Mouse (Mus musculus) liver, adult (tissue): ENCODE measurements around the gene Wnt2b.

Source experiments
- GATA4 ChIP-seq: IDR thresholded peaks from 2 replicates; pipeline ENCODE4 v1.6.1; 2014; ENCODE audit warnings: mild to moderate bottlenecking, low read length; ENCODE audit not compliant: insufficient replicate concordance

The Wnt2b gene

GRCm38 (mm10) chr3:104961066-104962059, at the start of gene Wnt2b:
Wnt2b (minus strand) TSS chr3:104961921.
- TF ChIP-seq GATA4, result no peak

GRCm38 (mm10) chr3:105010681-105011339, 49.1 kb upstream of the Wnt2b start:
- no peak for TF ChIP-seq GATA4

- TF ChIP-seq GATA4, result no peak
These were observed 46.3 kb upstream of the Wnt2b start for GRCm38 (mm10) chr3:105008070-105008469.

GRCm38 (mm10) chr3:105006101-105006500, 44.4 kb upstream of the Wnt2b start:
- no peak for TF ChIP-seq GATA4

- no peak for TF ChIP-seq GATA4
These were observed 43.9 kb upstream of the Wnt2b start for GRCm38 (mm10) chr3:105005561-105006065.

- no peak for TF ChIP-seq GATA4
These were observed 43.3 kb upstream of the Wnt2b start for GRCm38 (mm10) chr3:105005011-105005410.

- TF ChIP-seq GATA4, result no peak
These were observed 42.3 kb upstream of the Wnt2b start for GRCm38 (mm10) chr3:105003960-105004463.

- no peak for TF ChIP-seq GATA4
These were observed 39.7 kb upstream of the Wnt2b start for GRCm38 (mm10) chr3:105001374-105001773.

GRCm38 (mm10) chr3:105000561-105000960, 38.8 kb upstream of the Wnt2b start:
- no peak for TF ChIP-seq GATA4

- peak; percentile 61; the same call in 1 of the 2 replicates for TF ChIP-seq GATA4
These were observed 35.8 kb upstream of the Wnt2b start for GRCm38 (mm10) chr3:104997563-104997962.

GRCm38 (mm10) chr3:104995707-104996106, 34.0 kb upstream of the Wnt2b start:
- no peak for TF ChIP-seq GATA4

- TF ChIP-seq GATA4, result no peak
These were observed 32.7 kb upstream of the Wnt2b start for GRCm38 (mm10) chr3:104994415-104994841.

- TF ChIP-seq GATA4, result no peak
These were observed 32.1 kb upstream of the Wnt2b start for GRCm38 (mm10) chr3:104993800-104994199.

- TF ChIP-seq GATA4, result no peak
These were observed 31.1 kb upstream of the Wnt2b start for GRCm38 (mm10) chr3:104992709-104993388.

GRCm38 (mm10) chr3:104991703-104992102, 30.0 kb upstream of the Wnt2b start:
- TF ChIP-seq GATA4, result no peak
